Mouse (Mus musculus): ENCODE measurements around the gene Sorcs3. TPM values are rescaled to one million over a fixed set of nuclear protein-coding genes. Genes with fewer than 3 reads are reported as not detected.

The Sorcs3 gene
- polyA plus RNA-seq, 1 experiment from 2014 or later: 0.21 TPM

GRCm38 (mm10) chr19:48404774-48405495 lies 199.1 kb downstream of the Sorcs3 start:
- Histone ChIP-seq H3K27ac (no peak overlapping the region), H3K9me3 (replicated peaks) (no peaks in the 10 kb centered on the region), H3K9ac (no peak overlapping the region), H3K4me2 (no peak overlapping the region), H3K4me3 (no peak overlapping the region), H3K4me1 (replicated peaks) (no peaks in the 10 kb centered on the region), H3K36me3 (no peaks in the 10 kb centered on the region), H3K27me3 (no peaks in the 10 kb centered on the region)
- no peak for ATAC-seq (replicated peaks; ENCODE audit: insufficient number of reproducible peaks, insufficient read depth, low FRiP score, low read depth)
- 64% methylated on average over 7 of the region's 7 CpGs for WGBS

DNA sequence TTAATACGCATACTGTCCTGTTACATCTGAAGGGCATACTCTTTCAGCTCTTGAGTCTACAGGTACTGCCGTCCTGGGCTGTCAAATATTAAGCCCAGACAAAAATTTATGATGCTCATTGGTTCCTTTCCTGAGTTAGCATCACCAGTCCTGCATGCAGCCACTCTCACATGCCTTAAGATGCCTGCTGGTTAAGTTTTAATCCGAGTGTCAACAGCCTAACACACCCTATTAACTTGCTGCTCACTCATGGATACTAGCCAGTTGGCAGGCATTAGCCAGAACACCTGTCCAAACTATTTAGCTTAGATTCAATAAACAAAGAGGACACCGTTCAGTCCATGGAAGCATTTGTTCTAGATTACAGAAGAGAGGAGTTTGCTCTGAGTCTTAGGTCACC lies 202.4 kb downstream of the Sorcs3 start:
- H3K9ac ChIP-seq: no peak overlapping the region
- H3K4me1 ChIP-seq (replicated peaks): no peaks in the 10 kb centered on the region
- ATAC-seq (replicated peaks; ENCODE audit: insufficient number of reproducible peaks, insufficient read depth, low FRiP score, low read depth): no peak
- no peaks in the 10 kb centered on the region for H3K36me3 ChIP-seq
- peaks cover 3% of the 10 kb centered on the region; the same call in 1 of the 2 replicates for H3K27me3 ChIP-seq
- H3K27ac ChIP-seq: no peak overlapping the region
- 69% methylated on average over 4 of the region's 4 CpGs for WGBS
- H3K4me3 ChIP-seq: no peak overlapping the region
- no peak overlapping the region for H3K4me2 ChIP-seq
- H3K9me3 ChIP-seq (replicated peaks): no peaks in the 10 kb centered on the region

DNA sequence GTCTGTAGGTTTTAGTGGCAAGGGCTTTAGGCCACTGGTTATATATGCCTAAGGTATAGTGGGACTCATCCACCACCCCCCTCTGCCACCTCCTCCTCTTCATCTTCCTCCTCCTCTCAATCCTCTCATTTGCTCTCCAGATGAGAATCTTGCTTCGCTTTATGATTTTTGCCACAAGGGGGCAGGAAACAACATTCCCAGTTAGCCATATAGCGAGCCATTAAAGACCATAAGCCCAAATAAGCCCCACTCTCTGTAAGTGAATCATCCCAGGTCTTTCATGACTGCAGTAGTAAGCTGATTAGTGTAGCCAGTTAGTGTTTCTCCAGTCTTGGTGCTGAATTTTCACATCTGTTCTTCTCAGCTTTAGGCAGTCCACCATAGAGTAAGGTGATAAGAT lies 205.5 kb downstream of the Sorcs3 start:
- no peak for ATAC-seq (replicated peaks; ENCODE audit: insufficient number of reproducible peaks, insufficient read depth, low FRiP score, low read depth)
- Histone ChIP-seq H3K4me2 (no peak overlapping the region), H3K9me3 (replicated peaks) (no peaks in the 10 kb centered on the region), H3K9ac (no peak overlapping the region), H3K27ac (no peak overlapping the region), H3K36me3 (no peaks in the 10 kb centered on the region), H3K4me1 (replicated peaks) (no peaks in the 10 kb centered on the region), H3K4me3 (no peak overlapping the region), H3K27me3 (peaks cover 3% of the 10 kb centered on the region; the same call in 1 of the 2 replicates)
- 52% methylated on average over 2 of the region's 2 CpGs for WGBS

- no peak overlapping the region for H3K4me3 ChIP-seq
- 51% methylated on average over 2 of the region's 2 CpGs for WGBS
- H3K36me3 ChIP-seq: no peaks in the 10 kb centered on the region
- no peaks in the 10 kb centered on the region for H3K4me1 ChIP-seq (replicated peaks)
- H3K27ac ChIP-seq: no peak overlapping the region
- no peak overlapping the region for H3K4me2 ChIP-seq
- no peaks in the 10 kb centered on the region for H3K9me3 ChIP-seq (replicated peaks)
- H3K27me3 ChIP-seq: peaks cover 3% of the 10 kb centered on the region; the same call in 1 of the 2 replicates
- ATAC-seq (replicated peaks; ENCODE audit: insufficient number of reproducible peaks, insufficient read depth, low FRiP score, low read depth): no peak
- H3K9ac ChIP-seq: no peak overlapping the region
These were observed 208.0 kb downstream of the Sorcs3 start for GRCm38 (mm10) chr19:48413836-48414235.

- WGBS: 40% methylated on average over 3 of the region's 3 CpGs
- no peak for ATAC-seq (replicated peaks; ENCODE audit: insufficient number of reproducible peaks, insufficient read depth, low FRiP score, low read depth)
- H3K9ac ChIP-seq: no peak overlapping the region
These were observed 212.5 kb downstream of the Sorcs3 start for GRCm38 (mm10) chr19:48418356-48418755.

GRCm38 (mm10) chr19:48429263-48429662 lies 223.4 kb downstream of the Sorcs3 start:
- no peak for ATAC-seq (replicated peaks; ENCODE audit: insufficient number of reproducible peaks, insufficient read depth, low FRiP score, low read depth)
- no peaks in the 10 kb centered on the region for H3K9me3 ChIP-seq (replicated peaks)

More at GRCm38 (mm10) chr19:48418356-48418755, 212.5 kb downstream of the Sorcs3 start:
- Histone ChIP-seq H3K9me3 (replicated peaks) (no peaks in the 10 kb centered on the region), H3K27me3 (no peaks in the 10 kb centered on the region), H3K4me2 (no peak overlapping the region), H3K4me3 (no peak overlapping the region), H3K27ac (no peak overlapping the region), H3K4me1 (replicated peaks) (no peaks in the 10 kb centered on the region), H3K36me3 (no peaks in the 10 kb centered on the region)

DNA sequence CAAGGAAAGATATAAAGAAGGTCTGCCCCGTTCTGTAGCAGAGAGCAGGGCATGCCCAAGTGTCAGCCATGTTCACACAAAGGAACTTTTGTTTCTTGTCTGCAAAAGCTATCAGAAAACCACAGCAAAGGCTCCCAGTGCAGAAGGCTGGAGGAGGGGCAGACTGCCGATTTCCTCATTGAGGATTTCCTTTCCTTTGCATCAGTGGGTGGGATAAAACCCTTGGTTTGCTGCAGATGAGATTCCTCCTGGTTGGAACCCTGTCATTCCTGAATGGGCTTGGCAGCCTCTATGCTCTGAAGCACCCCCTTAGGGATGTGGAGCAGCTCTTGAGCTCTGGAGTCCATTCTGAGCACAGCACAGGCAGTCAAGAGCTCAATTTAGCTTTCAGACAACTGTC lies 223.9 kb downstream of the Sorcs3 start:
- H3K4me1 ChIP-seq (replicated peaks): no peaks in the 10 kb centered on the region
- no peaks in the 10 kb centered on the region for H3K36me3 ChIP-seq
- H3K4me3 ChIP-seq: no peak overlapping the region
- no peak overlapping the region for H3K4me2 ChIP-seq
- no peak for ATAC-seq (replicated peaks; ENCODE audit: insufficient number of reproducible peaks, insufficient read depth, low FRiP score, low read depth)
- H3K9ac ChIP-seq: no peak overlapping the region
- H3K27me3 ChIP-seq: no peaks in the 10 kb centered on the region
- no peaks in the 10 kb centered on the region for H3K9me3 ChIP-seq (replicated peaks)
- WGBS: 38% methylated on average over 2 of the region's 2 CpGs
- no peak overlapping the region for H3K27ac ChIP-seq

More at GRCm38 (mm10) chr19:48429263-48429662, 223.4 kb downstream of the Sorcs3 start:
- no peaks in the 10 kb centered on the region for H3K36me3 ChIP-seq
- H3K27me3 ChIP-seq: no peaks in the 10 kb centered on the region
- no peak overlapping the region for H3K4me3 ChIP-seq
- WGBS: 83% methylated on average over 4 of the region's 4 CpGs
- no peak overlapping the region for H3K9ac ChIP-seq
- no peaks in the 10 kb centered on the region for H3K4me1 ChIP-seq (replicated peaks)
- no peak overlapping the region for H3K27ac ChIP-seq
- no peak overlapping the region for H3K4me2 ChIP-seq

- 83% methylated on average over 5 of the region's 5 CpGs for WGBS
- Histone ChIP-seq H3K9ac (no peak overlapping the region), H3K9me3 (replicated peaks) (no peaks in the 10 kb centered on the region), H3K36me3 (no peaks in the 10 kb centered on the region), H3K4me1 (replicated peaks) (no peaks in the 10 kb centered on the region), H3K4me2 (no peak overlapping the region), H3K27me3 (no peaks in the 10 kb centered on the region), H3K4me3 (no peak overlapping the region), H3K27ac (no peak overlapping the region)
- no peak for ATAC-seq (replicated peaks; ENCODE audit: insufficient number of reproducible peaks, insufficient read depth, low FRiP score, low read depth)
These were observed 224.5 kb downstream of the Sorcs3 start for GRCm38 (mm10) chr19:48430328-48430727.

DNA sequence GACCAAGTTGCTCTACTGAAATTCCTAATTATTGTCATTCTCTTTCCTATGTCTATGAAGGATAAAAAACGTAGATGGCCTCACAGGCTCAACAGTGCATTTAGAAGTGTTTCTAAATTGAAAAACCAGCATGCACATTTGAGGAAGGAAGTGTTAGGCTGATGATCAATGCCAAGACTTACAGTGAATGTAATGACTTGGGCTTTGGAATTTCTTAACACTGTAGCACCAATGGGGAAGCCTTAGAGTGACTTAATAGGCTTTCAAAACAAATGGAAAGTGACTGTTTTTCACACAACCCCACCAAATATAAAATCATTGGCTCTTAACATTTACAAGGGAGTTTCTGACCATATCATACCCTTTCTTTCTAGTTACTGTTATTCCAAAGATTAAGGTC lies 232.6 kb downstream of the Sorcs3 start:
- no peaks in the 10 kb centered on the region for H3K9me3 ChIP-seq (replicated peaks)
- ATAC-seq (replicated peaks; ENCODE audit: insufficient number of reproducible peaks, insufficient read depth, low FRiP score, low read depth): no peak
- H3K36me3 ChIP-seq: no peaks in the 10 kb centered on the region
- no peaks in the 10 kb centered on the region for H3K4me1 ChIP-seq (replicated peaks)
- H3K4me3 ChIP-seq: no peak overlapping the region
- no peaks in the 10 kb centered on the region for H3K27me3 ChIP-seq
- WGBS: 77% methylated on average over 1 of the region's 1 CpGs
- no peak overlapping the region for H3K4me2 ChIP-seq
- H3K9ac ChIP-seq: no peak overlapping the region
- no peak overlapping the region for H3K27ac ChIP-seq

- Histone ChIP-seq H3K27ac (no peak overlapping the region), H3K4me3 (no peak overlapping the region), H3K27me3 (no peaks in the 10 kb centered on the region), H3K36me3 (no peaks in the 10 kb centered on the region), H3K4me1 (replicated peaks) (no peaks in the 10 kb centered on the region), H3K9ac (no peak overlapping the region), H3K9me3 (replicated peaks) (no peaks in the 10 kb centered on the region), H3K4me2 (no peak overlapping the region)
- ATAC-seq (replicated peaks; ENCODE audit: insufficient number of reproducible peaks, insufficient read depth, low FRiP score, low read depth): no peak
- 81% methylated on average over 5 of the region's 5 CpGs for WGBS
These were observed 255.3 kb downstream of the Sorcs3 start for GRCm38 (mm10) chr19:48461141-48461540.

DNA sequence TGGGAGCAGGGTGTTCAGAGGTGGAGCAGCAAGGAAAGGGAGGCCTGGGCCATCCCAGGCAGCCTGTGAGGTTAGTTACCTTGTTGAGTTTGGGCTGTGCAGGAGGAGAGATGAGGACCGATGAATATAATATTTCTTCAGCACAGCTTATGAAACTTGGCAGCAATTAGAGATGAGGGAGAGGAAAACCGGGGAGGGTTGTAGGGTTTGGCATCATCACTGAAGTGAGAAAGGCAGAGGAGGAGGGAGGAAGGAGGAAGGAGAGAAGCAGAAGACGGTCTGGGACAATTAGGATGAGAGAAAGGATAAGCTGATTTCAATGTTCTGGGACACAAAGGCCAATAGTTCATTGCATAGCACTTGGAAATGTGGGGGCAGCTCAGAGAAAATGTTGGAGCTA lies 256.6 kb downstream of the Sorcs3 start:
- no peaks in the 10 kb centered on the region for H3K9me3 ChIP-seq (replicated peaks)
- 0 out of 2 replicates have a peak, but pooled peaks cover 4% of the 10 kb centered on the region for H3K4me1 ChIP-seq (replicated peaks)
- H3K4me3 ChIP-seq: no peak overlapping the region
- 77% methylated on average over 3 of the region's 3 CpGs for WGBS
- no peak overlapping the region for H3K4me2 ChIP-seq
- no peak for ATAC-seq (replicated peaks; ENCODE audit: insufficient number of reproducible peaks, insufficient read depth, low FRiP score, low read depth)
- H3K27me3 ChIP-seq: no peaks in the 10 kb centered on the region
- H3K36me3 ChIP-seq: no peaks in the 10 kb centered on the region
- H3K27ac ChIP-seq: no peak overlapping the region
- no peak overlapping the region for H3K9ac ChIP-seq

DNA sequence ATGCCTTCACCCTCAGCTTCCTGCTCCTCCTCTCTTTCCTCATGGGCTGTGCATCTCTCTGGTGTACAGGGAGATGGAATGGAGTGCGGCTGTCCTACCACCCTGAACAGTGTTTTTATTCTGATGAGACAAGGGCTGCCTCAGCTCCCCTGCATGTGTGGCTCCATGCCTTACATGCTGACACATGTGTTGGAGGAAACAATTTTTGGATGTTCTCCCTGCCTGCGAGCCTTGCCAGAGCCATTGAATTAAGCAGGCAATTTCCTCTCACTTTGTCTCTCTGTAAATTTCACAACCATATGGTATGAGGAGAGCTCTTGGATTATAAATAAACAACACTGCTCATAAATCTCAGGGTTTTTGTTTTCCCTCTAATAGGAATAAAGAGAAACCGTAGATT lies 257.7 kb downstream of the Sorcs3 start:
- Histone ChIP-seq H3K36me3 (no peaks in the 10 kb centered on the region), H3K9ac (no peak overlapping the region), H3K9me3 (replicated peaks) (no peaks in the 10 kb centered on the region), H3K4me3 (no peak overlapping the region), H3K27ac (no peak overlapping the region), H3K4me1 (replicated peaks) (peaks cover 9% of the 10 kb centered on the region; the same call in 1 of the 2 replicates), H3K27me3 (no peaks in the 10 kb centered on the region), H3K4me2 (no peak overlapping the region)
- no peak for ATAC-seq (replicated peaks; ENCODE audit: insufficient number of reproducible peaks, insufficient read depth, low FRiP score, low read depth)
- WGBS: 77% methylated on average over 3 of the region's 3 CpGs

Data from heart, embryonic 15.5 days (tissue).